Mouse (Mus musculus): ENCODE data around the gene Aifm3. TPM values are rescaled to one million over a fixed set of nuclear protein-coding genes. Genes with fewer than 3 reads are reported as not detected.

The Aifm3 gene
- total and polyA plus RNA-seq, 2 experiments from 2014 or later = 0.15 to 0.41 TPM

GRCm38 (mm10) chr16:17488478-17489468 is 638 bp upstream of the Aifm3 start:
- no peaks in the 10 kb centered on the region for H3K27me3 ChIP-seq (ENCODE audit: control insufficient read depth, insufficient read depth, low read length)
- 56% methylated on average over 14 of the region's 14 CpGs for WGBS
- peak overlapping the region; percentile 51; the same call in 1 of the 2 replicates for H3K9ac ChIP-seq (replicated peaks; ENCODE audit: low read depth, low read length)
- H3K36me3 ChIP-seq (replicated peaks; ENCODE audit: control insufficient read depth, insufficient read depth, low read length) = peaks cover 28% of the 10 kb centered on the region
- ATAC-seq (ENCODE audit: insufficient read depth, low read depth) = no peak
- H3K9me3 ChIP-seq (replicated peaks; ENCODE audit: control insufficient read depth, low read length) = no peaks in the 10 kb centered on the region
- TF ChIP-seq CTCF (IDR thresholded peaks at IDR 0.05; ENCODE audit: low read depth) (peak; percentile 16; the same call in 1 of the 2 replicates), EP300 (IDR thresholded peaks at IDR 0.05; ENCODE audit: low read depth) (no peak)
- H3K27ac ChIP-seq (ENCODE audit: low read depth) = no peak overlapping the region
- H3K4me2 ChIP-seq (ENCODE audit: low read depth, low read length) = peak overlapping the region; percentile 95
- H3K4me1 ChIP-seq (ENCODE audit: control insufficient read depth, insufficient read depth) = peaks cover 8% of the 10 kb centered on the region; the same call in 1 of the 2 replicates
- DNase-seq (ENCODE audit: low spot score) = no peak
- peak overlapping the region; percentile 53 for H3K4me3 ChIP-seq (ENCODE audit: low read depth, low read length)

DNA sequence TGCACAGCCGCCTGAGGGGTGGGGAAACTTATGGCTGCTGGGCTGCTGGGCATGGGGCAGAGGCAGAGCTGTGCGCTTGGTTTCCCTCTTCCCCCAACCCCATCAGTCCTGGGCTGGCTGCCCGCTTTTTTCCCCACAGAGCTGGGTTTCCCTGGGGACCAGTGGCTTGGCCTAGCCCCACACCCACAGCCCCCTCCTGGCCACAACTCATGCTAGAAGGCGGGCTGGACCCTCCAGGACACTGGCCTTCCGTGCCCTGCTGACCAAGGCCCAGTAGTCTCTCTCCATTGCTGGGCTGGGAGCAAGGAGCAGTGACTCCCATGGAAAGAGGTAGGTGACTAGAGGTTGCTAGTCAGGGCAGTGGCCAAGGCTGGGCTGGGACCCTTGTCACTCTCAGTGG is 1.7 kb downstream of the Aifm3 start:
- H3K9ac ChIP-seq (replicated peaks; ENCODE audit: low read depth, low read length) = no peak overlapping the region
- 0 out of 2 replicates have a peak, but pooled peaks cover 5% of the 10 kb centered on the region for H3K36me3 ChIP-seq (replicated peaks; ENCODE audit: control insufficient read depth, insufficient read depth, low read length)
- WGBS = 91% methylated on average over 5 of the region's 5 CpGs

DNA sequence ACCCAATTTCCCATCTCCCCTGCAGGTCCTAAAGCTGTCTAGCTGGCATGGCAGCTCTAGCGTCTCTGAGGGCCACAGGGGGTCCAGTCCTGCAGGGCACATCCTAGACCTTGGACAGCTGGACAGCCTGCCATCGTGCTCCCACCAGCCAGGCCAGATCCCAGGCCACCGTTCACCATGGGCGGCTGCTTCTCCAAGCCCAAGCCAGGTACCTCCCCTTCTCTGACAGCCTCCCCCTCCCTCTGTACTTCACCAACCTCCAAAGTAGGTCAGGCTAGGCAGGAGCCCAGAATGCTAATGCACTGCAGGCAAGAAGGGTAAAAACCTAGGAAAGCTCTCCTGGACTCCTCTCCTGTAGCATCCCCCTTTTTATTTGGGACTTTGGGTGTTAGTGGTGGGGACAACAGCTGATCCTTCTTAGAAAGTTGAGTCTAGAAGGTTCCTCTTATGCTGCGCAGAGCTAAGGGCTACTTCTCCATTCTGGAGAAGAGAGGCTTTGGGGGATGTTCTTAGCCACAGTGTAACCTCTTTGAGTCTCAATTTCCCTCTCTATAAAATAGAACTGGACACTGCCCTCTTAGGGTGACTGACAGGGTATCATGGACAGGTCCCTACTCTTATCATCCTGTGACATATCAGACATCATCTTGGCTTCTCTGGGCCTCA is 2.6 kb downstream of the Aifm3 start:
- ATAC-seq (ENCODE audit: insufficient read depth, low read depth) = no peak
- 64% methylated on average over 5 of the region's 5 CpGs for WGBS

More for the DNA sequence above, 1.7 kb downstream of the Aifm3 start:
- ATAC-seq (ENCODE audit: insufficient read depth, low read depth) (no peak), DNase-seq (ENCODE audit: low spot score) (no peak)
- Histone ChIP-seq H3K9me3 (replicated peaks; ENCODE audit: control insufficient read depth, low read length) (no peaks in the 10 kb centered on the region), H3K27me3 (ENCODE audit: control insufficient read depth, insufficient read depth, low read length) (no peaks in the 10 kb centered on the region), H3K4me2 (ENCODE audit: low read depth, low read length) (no peak overlapping the region), H3K4me3 (ENCODE audit: low read depth, low read length) (no peak overlapping the region), H3K27ac (ENCODE audit: low read depth) (no peak overlapping the region), H3K4me1 (ENCODE audit: control insufficient read depth, insufficient read depth) (0 out of 2 replicates have a peak, but pooled peaks cover 2% of the 10 kb centered on the region)
- TF ChIP-seq CTCF (IDR thresholded peaks at IDR 0.05; ENCODE audit: low read depth) = no peak
- TF ChIP-seq EP300 (IDR thresholded peaks at IDR 0.05; ENCODE audit: low read depth) = no peak

GRCm38 (mm10) chr16:17496499-17497305 is 7.3 kb downstream of the Aifm3 start:
- peak; percentile 27; the same call in 1 of the 2 replicates for ATAC-seq (ENCODE audit: insufficient read depth, low read depth)
- no peak overlapping the region for H3K27ac ChIP-seq (ENCODE audit: low read depth)
- WGBS = 17% methylated on average over 2 of the region's 2 CpGs

More for the DNA sequence above, 2.6 kb downstream of the Aifm3 start:
- no peak overlapping the region for H3K4me3 ChIP-seq (ENCODE audit: low read depth, low read length)
- H3K27me3 ChIP-seq (ENCODE audit: control insufficient read depth, insufficient read depth, low read length) = no peaks in the 10 kb centered on the region
- no peaks in the 10 kb centered on the region for H3K9me3 ChIP-seq (replicated peaks; ENCODE audit: control insufficient read depth, low read length)
- H3K9ac ChIP-seq (replicated peaks; ENCODE audit: low read depth, low read length) = no peak overlapping the region
- no peak overlapping the region for H3K4me2 ChIP-seq (ENCODE audit: low read depth, low read length)
- H3K4me1 ChIP-seq (ENCODE audit: control insufficient read depth, insufficient read depth) = peaks cover 6% of the 10 kb centered on the region; the same call in 1 of the 2 replicates
- TF ChIP-seq CTCF (IDR thresholded peaks at IDR 0.05; ENCODE audit: low read depth) (no peak), EP300 (IDR thresholded peaks at IDR 0.05; ENCODE audit: low read depth) (no peak)
- H3K36me3 ChIP-seq (replicated peaks; ENCODE audit: control insufficient read depth, insufficient read depth, low read length) = 0 out of 2 replicates have a peak, but pooled peaks cover 5% of the 10 kb centered on the region
- no peak for DNase-seq (ENCODE audit: low spot score)
- no peak overlapping the region for H3K27ac ChIP-seq (ENCODE audit: low read depth)

More at GRCm38 (mm10) chr16:17496499-17497305, 7.3 kb downstream of the Aifm3 start:
- Histone ChIP-seq H3K4me2 (ENCODE audit: low read depth, low read length) (no peak overlapping the region), H3K4me1 (ENCODE audit: control insufficient read depth, insufficient read depth) (peaks cover 6% of the 10 kb centered on the region; the same call in 1 of the 2 replicates), H3K9ac (replicated peaks; ENCODE audit: low read depth, low read length) (no peak overlapping the region), H3K4me3 (ENCODE audit: low read depth, low read length) (no peak overlapping the region), H3K27me3 (ENCODE audit: control insufficient read depth, insufficient read depth, low read length) (no peaks in the 10 kb centered on the region), H3K9me3 (replicated peaks; ENCODE audit: control insufficient read depth, low read length) (no peaks in the 10 kb centered on the region), H3K36me3 (replicated peaks; ENCODE audit: control insufficient read depth, insufficient read depth, low read length) (no peaks in the 10 kb centered on the region)
- peak; percentile 53 for DNase-seq (ENCODE audit: low spot score)
- TF ChIP-seq CTCF (IDR thresholded peaks at IDR 0.05; ENCODE audit: low read depth) = no peak
- no peak for TF ChIP-seq EP300 (IDR thresholded peaks at IDR 0.05; ENCODE audit: low read depth)
